Mouse (Mus musculus) kidney, adult 2 months (tissue): ENCODE measurements around the gene Zfp518b.

Experiments used
- CTCF ChIP-seq: fragments of 200-500 bp; conservative IDR thresholded peaks from 2 replicates; pipeline ENCODE4 v1.5.1; 2011; ENCODE audit warnings: low read depth, mild to moderate bottlenecking, control low read depth, low read length, moderate library complexity, mixed read lengths; ENCODE audit not compliant: insufficient read depth, insufficient read length
- POLR2A ChIP-seq: fragments of 200-500 bp; IDR thresholded peaks from one replicate; pipeline ENCODE4 v1.6.1; 2011; ENCODE audit warnings: low read depth, low read length, control low read depth

DNA sequence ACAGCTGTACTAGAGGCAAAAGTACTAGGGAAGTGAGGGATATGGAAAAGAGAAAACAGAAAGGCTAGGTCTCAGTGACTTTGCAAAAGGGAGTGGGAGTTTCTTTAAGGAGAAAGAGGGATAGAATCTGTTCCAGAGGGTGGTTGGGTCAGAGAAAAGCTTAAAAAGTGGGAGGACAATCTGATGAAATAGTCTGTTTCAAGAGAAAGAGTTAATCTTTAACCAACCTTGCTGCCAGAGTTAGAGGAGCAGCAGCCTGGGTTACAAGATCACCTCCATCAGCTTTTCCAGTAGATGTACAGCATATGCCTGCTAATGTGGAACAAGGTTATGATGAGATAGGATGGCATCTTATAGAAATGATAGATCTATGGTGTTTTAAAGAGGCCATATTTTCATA is 43.1 kb downstream of the Zfp518b start:
- TF ChIP-seq POLR2A, result no peak
- TF ChIP-seq CTCF, result no peak
